ENCODE assay signal across 9 mouse cellular contexts in genomic region chr19:31530616-31531015, GRCm38 (mm10).
A peak's percentile ranks its signal among the peaks of the same experiment; 100 is the strongest.
DNase-seq lines count a peak whose midpoint lies in the region; ATAC-seq and TF ChIP-seq lines count a peak whose summit lies in the region.
"Had no signal": no experiment of that assay in that cellular context is flagged by ENCODE, and none has a peak within 500 bp of the region (broad histone marks: within the 10 kb centered on the region; RNA-seq: fewer than 3 reads in every experiment).

No protein-coding gene starts in this region.

- DNase-seq in cerebellum, postnatal 10 days: peak; percentile 19 to 26
- no peak for DNase-seq in cerebellum, postnatal 36 days
- peak; percentile 58 for DNase-seq in midbrain, postnatal 0 days (ENCODE audit: low spot score)
- peak; percentile 33 for DNase-seq in limb, embryonic 10.5 days (ENCODE audit: low spot score)
- DNase-seq in gastrocnemius, postnatal 36 days: no peak

- no peak overlapping the region for H3K9ac ChIP-seq in midbrain, postnatal 0 days (replicated peaks; ENCODE audit: low read length, poor library complexity, severe bottlenecking)
- H3K9ac ChIP-seq in midbrain, embryonic 13.5 days (replicated peaks): no peak overlapping the region
- H3K9ac ChIP-seq in stomach, embryonic 15.5 days: no peak overlapping the region
- H3K9ac ChIP-seq in intestine, embryonic 16.5 days (ENCODE audit: low read depth, low read length): no peak overlapping the region

- H3K4me1 ChIP-seq in midbrain, postnatal 0 days (ENCODE audit: insufficient read depth, low read length): no peaks in the 10 kb centered on the region
- no peaks in the 10 kb centered on the region for H3K4me1 ChIP-seq in midbrain, embryonic 13.5 days (replicated peaks)
- H3K4me1 ChIP-seq in limb, embryonic 10.5 days: peaks cover 20% of the 10 kb centered on the region
- H3K4me1 ChIP-seq in stomach, embryonic 15.5 days: peaks cover 3% of the 10 kb centered on the region; the same call in 1 of the 2 replicates
- peaks cover 5% of the 10 kb centered on the region; the same call in 1 of the 2 replicates for H3K4me1 ChIP-seq in intestine, embryonic 16.5 days (ENCODE audit: control insufficient read depth, insufficient read depth, low read length)

- no peaks in the 10 kb centered on the region for H3K9me3 ChIP-seq in midbrain, postnatal 0 days (ENCODE audit: low read length)
- H3K9me3 ChIP-seq in midbrain, embryonic 13.5 days: no peaks in the 10 kb centered on the region
- no peaks in the 10 kb centered on the region for H3K9me3 ChIP-seq in limb, embryonic 10.5 days (replicated peaks)
- no peaks in the 10 kb centered on the region for H3K9me3 ChIP-seq in stomach, embryonic 15.5 days
- H3K9me3 ChIP-seq in intestine, embryonic 16.5 days (ENCODE audit: control insufficient read depth, low read length): no peaks in the 10 kb centered on the region
- H3K9me3 ChIP-seq: megakaryocyte, embryonic 14.5 days had no signal

- WGBS in midbrain, postnatal 0 days: 57% methylated on average over 5 of the region's 5 CpGs
- WGBS in midbrain, embryonic 13.5 days: 76% methylated on average over 5 of the region's 5 CpGs
- 45% methylated on average over 5 of the region's 5 CpGs for WGBS in limb, embryonic 10.5 days
- 33% methylated on average over 5 of the region's 5 CpGs for WGBS in stomach, embryonic 15.5 days
- WGBS in intestine, embryonic 16.5 days: 26% methylated on average over 5 of the region's 5 CpGs

- no peak overlapping the region for H3K4me3 ChIP-seq in midbrain, postnatal 0 days (ENCODE audit: low read depth, low read length)
- H3K4me3 ChIP-seq in midbrain, embryonic 13.5 days (replicated peaks): no peak overlapping the region
- no peak overlapping the region for H3K4me3 ChIP-seq in limb, embryonic 10.5 days
- no peak overlapping the region for H3K4me3 ChIP-seq in stomach, embryonic 15.5 days (replicated peaks)
- H3K4me3 ChIP-seq in intestine, embryonic 16.5 days (ENCODE audit: low read length): no peak overlapping the region

- no peak overlapping the region for H3K27ac ChIP-seq in midbrain, postnatal 0 days (ENCODE audit: low read depth, low read length)
- no peak overlapping the region for H3K27ac ChIP-seq in midbrain, embryonic 13.5 days
- H3K27ac ChIP-seq in limb, embryonic 10.5 days: peak overlapping the region; percentile 42
- H3K27ac ChIP-seq in stomach, embryonic 15.5 days: peak overlapping the region; percentile 54; the same call in 1 of the 2 replicates
- H3K27ac ChIP-seq in intestine, embryonic 16.5 days (ENCODE audit: low read length): no peak overlapping the region

- H3K27me3 ChIP-seq in midbrain, postnatal 0 days (ENCODE audit: insufficient read depth, low read length): no peaks in the 10 kb centered on the region
- no peaks in the 10 kb centered on the region for H3K27me3 ChIP-seq in midbrain, embryonic 13.5 days
- no peaks in the 10 kb centered on the region for H3K27me3 ChIP-seq in limb, embryonic 10.5 days (ENCODE audit: low read depth, poor library complexity, severe bottlenecking)
- no peaks in the 10 kb centered on the region for H3K27me3 ChIP-seq in stomach, embryonic 15.5 days (replicated peaks)
- no peaks in the 10 kb centered on the region for H3K27me3 ChIP-seq in intestine, embryonic 16.5 days (replicated peaks; ENCODE audit: control insufficient read depth, insufficient read depth, low read length)
- H3K27me3 ChIP-seq: megakaryocyte, embryonic 14.5 days had no signal

- no peak for ATAC-seq in midbrain, postnatal 0 days (ENCODE audit: low FRiP score)
- no peak for ATAC-seq in midbrain, embryonic 13.5 days
- ATAC-seq in stomach, embryonic 15.5 days (ENCODE audit: insufficient read depth, low FRiP score, low read depth): no peak; the same call in 1 of the 2 replicates
- ATAC-seq in intestine, embryonic 16.5 days: no peak

- TF ChIP-seq CTCF in midbrain, postnatal 0 days (IDR thresholded peaks at IDR 0.05): no peak

- intact Hi-C loops in gastrocnemius, postnatal 36 days (cut with DNase I): no loop called here

- H3K36me3 ChIP-seq in midbrain, postnatal 0 days (ENCODE audit: insufficient read depth, low read length): no peaks in the 10 kb centered on the region
- H3K36me3 ChIP-seq in midbrain, embryonic 13.5 days: no peaks in the 10 kb centered on the region
- H3K36me3 ChIP-seq in limb, embryonic 10.5 days: no peaks in the 10 kb centered on the region
- no peaks in the 10 kb centered on the region for H3K36me3 ChIP-seq in stomach, embryonic 15.5 days
- no peaks in the 10 kb centered on the region for H3K36me3 ChIP-seq in intestine, embryonic 16.5 days (ENCODE audit: control insufficient read depth, insufficient read depth, low read length)

- no peak overlapping the region for H3K4me2 ChIP-seq in midbrain, postnatal 0 days (ENCODE audit: low read depth, low read length, poor library complexity, severe bottlenecking)
- H3K4me2 ChIP-seq in midbrain, embryonic 13.5 days (replicated peaks): no peak overlapping the region
- H3K4me2 ChIP-seq in stomach, embryonic 15.5 days: no peak overlapping the region
- H3K4me2 ChIP-seq in intestine, embryonic 16.5 days (ENCODE audit: low read depth, low read length): no peak overlapping the region

Comparison
In these comparisons a context has a peak if more than half of its experiments do, and no peak if none do; other contexts are left out.
1. DNase-seq: peak in cerebellum, postnatal 10 days (2 of 2), midbrain, postnatal 0 days (single experiment) and limb, embryonic 10.5 days (single experiment); none in cerebellum, postnatal 36 days (0 of 2) and gastrocnemius, postnatal 36 days (0 of 2).
2. H3K27ac ChIP-seq: peak in limb, embryonic 10.5 days (single experiment) and stomach, embryonic 15.5 days (single experiment); none in midbrain, postnatal 0 days (single experiment), midbrain, embryonic 13.5 days (single experiment) and intestine, embryonic 16.5 days (single experiment).